Mouse (Mus musculus) liver, embryonic 14.5 days (tissue): ENCODE data around the gene Gramd1b.

Source experiments
- CTCF ChIP-seq: IDR thresholded peaks from 2 replicates; pipeline ENCODE4 v1.5.1; 2016; ENCODE audit warnings: antibody characterized with exemption, low read depth, control low read depth
- EP300 ChIP-seq: IDR thresholded peaks from 2 replicates; pipeline ENCODE4 v1.6.1; 2016; ENCODE audit warnings: antibody characterized with exemption, low read depth

DNA sequence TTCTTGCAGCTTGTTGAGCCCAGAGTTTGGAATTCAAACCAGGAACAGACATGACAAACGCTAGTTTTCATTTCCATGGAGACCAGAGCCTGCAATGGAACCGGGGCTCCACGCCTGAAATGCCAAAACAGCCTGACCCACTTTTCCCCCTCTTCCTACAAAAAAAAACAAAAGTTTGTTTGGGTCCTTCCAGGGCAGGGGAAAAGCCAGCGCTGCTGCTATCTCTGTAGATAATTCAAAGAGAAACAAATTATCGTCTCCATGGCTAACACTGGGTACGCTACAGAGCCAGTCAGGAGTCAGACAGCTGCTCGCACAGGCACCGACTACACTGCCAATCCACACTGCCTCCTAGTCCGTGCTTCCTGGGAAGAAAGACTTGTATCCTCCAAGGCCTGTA is 191.6 kb downstream of the Gramd1b start:
- no peak for TF ChIP-seq CTCF
- no peak for TF ChIP-seq EP300
